Mouse (Mus musculus) liver, embryonic 14.5 days (tissue): Measurements from ENCODE around the gene Grm2. TPM values are rescaled to one million over a fixed set of nuclear protein-coding genes. Genes with fewer than 3 reads are reported as not detected.
"Not testable (repeated sequence)": the region's sequence is repeated elsewhere in the genome, so short reads cannot be mapped to it uniquely, and the experiment has no call there.

Experiments used
- ATAC-seq: fragments of 200-750 bp; cut with Nextera tagmentation; 2 replicates; pipeline ENCODE4 v1.8.0; 2017; ENCODE audit warnings: moderate number of reproducible peaks, mild to moderate bottlenecking, moderate library complexity; ENCODE audit not compliant: insufficient read depth
- DNase-seq, 3 experiments: peaks; one replicate each; pipeline ENCODE4 v3.0.0-alpha.2; 2012 to 2013; ENCODE audit warnings: low read depth in 3 of 3, low spot score in 3 of 3
- H3K27ac ChIP-seq: fragments of 300-500 bp; sonication (generic); 2 replicates; pipeline ENCODE4 v1.5.1; 2014; ENCODE audit warnings: moderate library complexity, mild to moderate bottlenecking, control low read depth, inconsistent platforms
- H3K27me3 ChIP-seq: fragments of 300-500 bp; sonication (generic); 2 replicates; pipeline ENCODE4 v1.6.1; 2014; ENCODE audit warnings: mild to moderate bottlenecking, low read length, moderate library complexity; ENCODE audit not compliant: control insufficient read depth, insufficient read depth
- H3K36me3 ChIP-seq: fragments of 300-500 bp; sonication (generic); replicated peaks from 2 replicates; pipeline ENCODE4 v1.6.1; 2014; ENCODE audit warnings: low read depth; ENCODE audit not compliant: control insufficient read depth, insufficient read depth
- H3K4me1 ChIP-seq, 2 experiments: fragments of 200-500 bp in 1 of 2; fragments of 300-500 bp in 1 of 2; sonication (generic) in 1 of 2; replicated peaks; 2 replicates each; pipeline ENCODE4 v1.6.1; 2012 to 2014; ENCODE audit warnings: antibody characterized with exemption in 1 of 2, inconsistent platforms in 1 of 2, low read length in 1 of 2; ENCODE audit not compliant: control insufficient read depth in 2 of 2, insufficient read depth in 2 of 2
- H3K4me2 ChIP-seq: fragments of 300-500 bp; sonication (generic); 2 replicates; pipeline ENCODE4 v1.6.1; 2014; ENCODE audit warnings: low read depth, mild to moderate bottlenecking, control low read depth, moderate library complexity
- H3K4me3 ChIP-seq, 2 experiments: fragments of 200-500 bp in 1 of 2; fragments of 300-500 bp in 1 of 2; sonication (generic) in 1 of 2; 2 replicates each; pipeline ENCODE4 v1.5.1; 2012 to 2014; ENCODE audit warnings: low read depth in 2 of 2, low read length in 2 of 2, mild to moderate bottlenecking in 2 of 2, control low read depth in 1 of 2, inconsistent platforms in 1 of 2, moderate library complexity in 1 of 2; ENCODE audit not compliant: insufficient read depth in 1 of 2
- H3K9ac ChIP-seq: fragments of 300-500 bp; sonication (generic); replicated peaks from 2 replicates; pipeline ENCODE4 v1.6.1; 2014; ENCODE audit warnings: mild to moderate bottlenecking, control low read depth, moderate library complexity
- H3K9me3 ChIP-seq: fragments of 300-500 bp; sonication (generic); 2 replicates; pipeline ENCODE4 v1.6.1; 2016; ENCODE audit warnings: low read length, mixed read lengths; ENCODE audit not compliant: control insufficient read depth
- CTCF ChIP-seq: IDR thresholded peaks from 2 replicates; pipeline ENCODE4 v1.5.1; 2016; ENCODE audit warnings: antibody characterized with exemption, low read depth, control low read depth
- EP300 ChIP-seq: IDR thresholded peaks from 2 replicates; pipeline ENCODE4 v1.6.1; 2016; ENCODE audit warnings: antibody characterized with exemption, low read depth
- WGBS: fragments of 180-500 bp; shearing (Covaris S2); extraction: QIAGEN DNeasy Blood & Tissue Kit; methylation state at CpG from one replicate; pipeline ENCODE4 v1.1.7; 2014; ENCODE audit not compliant: insufficient replicate concordance; 5-methylcytosine and 5-hydroxymethylcytosine counted together
- polyA plus RNA-seq, 2 experiments: library from polyadenylated mRNA; depleted of rRNA in 1 of 2; stranded (reverse) in 1 of 2; unstranded in 1 of 2; fragments of >200 nt; fragmentation: Nextera tagmentation in 1 of 2; extraction: Ambion mirVana in 1 of 2; gene quantifications; 2 replicates each; pipeline versions ENCODE4 v1.2.1 to v1.2.3; 2012 to 2014

Grm2 gene
- polyA plus RNA-seq, 2 experiments: not detected

DNA sequence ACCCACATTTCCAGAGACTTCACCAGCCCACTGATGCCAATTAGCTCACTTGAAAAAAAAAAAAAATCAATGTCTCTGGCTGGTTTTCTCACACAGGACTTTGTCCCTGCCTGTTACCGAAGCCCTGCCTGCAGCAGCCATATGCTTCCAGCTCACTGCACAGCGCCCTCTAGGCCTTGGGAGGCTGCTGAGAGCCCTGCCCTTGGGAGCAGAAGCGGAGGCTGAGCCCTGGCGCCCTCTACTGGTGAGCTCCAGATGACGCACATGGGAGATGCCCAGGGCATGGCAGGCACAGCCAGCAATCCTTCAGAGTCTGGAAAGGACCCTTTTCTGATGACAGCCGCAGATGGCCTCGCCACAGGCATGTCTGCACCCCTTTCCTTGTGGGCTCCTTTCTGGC lies 12.8 kb downstream of the Grm2 start:
- DNase-seq: peak; percentile 45 to 49 (median 48)
- no peaks in the 10 kb centered on the region for H3K27me3 ChIP-seq
- H3K27ac ChIP-seq: no peak overlapping the region
- H3K9ac ChIP-seq: no peak overlapping the region
- no peaks in the 10 kb centered on the region for H3K9me3 ChIP-seq
- H3K4me1 ChIP-seq: no peaks in the 10 kb centered on the region
- no peak for ATAC-seq
- no peaks in the 10 kb centered on the region for H3K36me3 ChIP-seq
- H3K4me2 ChIP-seq: no peak overlapping the region
- WGBS: 23% methylated on average over 7 of the region's 7 CpGs
- H3K4me3 ChIP-seq: no peak overlapping the region
- TF ChIP-seq CTCF (peak; percentile 97), EP300 (no peak)

DNA sequence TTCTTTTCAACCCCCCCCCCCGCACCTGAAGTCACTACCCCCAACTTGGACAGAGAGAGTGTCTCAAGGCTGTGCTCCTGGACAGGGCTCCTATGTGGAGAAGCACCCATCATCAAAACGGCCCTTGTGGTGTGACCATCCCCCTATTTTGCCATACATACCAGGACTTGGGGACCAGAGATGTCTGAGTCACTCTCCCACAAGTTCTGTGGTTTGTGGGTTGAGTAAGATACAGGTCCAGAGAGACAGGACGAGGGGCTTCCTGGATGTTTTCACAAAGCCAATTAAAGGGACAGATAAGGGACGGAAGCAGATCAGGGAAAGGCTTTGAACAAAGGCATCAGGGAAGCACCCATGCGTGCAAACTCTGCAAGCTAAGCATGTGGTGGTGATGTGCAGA lies 14.5 kb downstream of the Grm2 start:
- Histone ChIP-seq H3K27me3 (no peaks in the 10 kb centered on the region), H3K4me3 (no peak overlapping the region), H3K36me3 (no peaks in the 10 kb centered on the region), H3K27ac (no peak overlapping the region), H3K9ac (no peak overlapping the region), H3K4me1 (no peaks in the 10 kb centered on the region), H3K9me3 (no peaks in the 10 kb centered on the region), H3K4me2 (no peak overlapping the region)
- WGBS: 20% methylated on average over 5 of the region's 5 CpGs
- no peak for DNase-seq
- no peak for ATAC-seq
- TF ChIP-seq EP300 (no peak), CTCF (no peak)

DNA sequence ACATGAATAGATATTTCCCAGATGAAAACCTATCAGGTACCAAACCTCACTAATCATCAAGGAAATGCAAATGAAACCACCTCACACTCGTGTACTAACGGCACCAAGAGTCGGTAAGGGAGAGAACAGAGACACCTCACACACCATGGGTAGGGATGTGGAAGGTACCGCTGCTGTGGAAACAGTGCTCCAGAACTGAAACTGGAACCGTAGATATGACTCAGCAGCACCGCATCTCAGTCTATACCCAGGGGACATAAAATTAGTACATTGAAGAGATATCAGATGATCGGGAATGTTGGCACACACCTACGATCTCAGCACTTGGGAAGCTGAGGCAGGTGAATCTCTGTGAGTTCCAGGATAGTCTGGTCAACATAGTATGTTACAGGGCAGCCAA lies 17.7 kb downstream of the Grm2 start:
- Histone ChIP-seq H3K4me2 (no peak overlapping the region), H3K27ac (no peak overlapping the region), H3K4me1 (no peaks in the 10 kb centered on the region), H3K9ac (no peak overlapping the region), H3K36me3 (no peaks in the 10 kb centered on the region), H3K4me3 (no peak overlapping the region), H3K27me3 (no peaks in the 10 kb centered on the region), H3K9me3 (no peaks in the 10 kb centered on the region)
- DNase-seq: no peak
- ATAC-seq: no peak
- TF ChIP-seq EP300 (no peak), CTCF (no peak)
- 65% methylated on average over 8 of the region's 8 CpGs for WGBS

DNA sequence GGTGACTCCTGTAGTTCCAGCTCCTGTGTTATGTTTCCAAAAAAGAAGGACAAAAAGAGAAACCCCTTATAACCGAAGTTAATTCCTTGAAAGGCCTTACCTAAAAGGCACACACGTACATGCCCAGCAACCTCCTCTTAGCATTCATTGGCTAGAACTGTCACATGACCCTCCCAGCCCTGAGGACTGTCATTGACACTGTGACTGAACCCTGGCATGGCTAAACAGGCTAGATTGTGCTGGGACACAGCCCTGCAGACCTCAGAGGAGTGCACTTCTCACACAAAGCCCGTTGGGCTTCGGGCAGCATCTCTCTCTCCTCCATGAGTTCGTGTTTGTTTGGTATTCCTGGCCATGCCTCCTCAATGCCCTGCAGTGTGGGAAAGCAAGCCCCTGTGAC lies 23.7 kb downstream of the Grm2 start:
- Histone ChIP-seq H3K27me3 (no peaks in the 10 kb centered on the region), H3K4me3 (no peak overlapping the region), H3K36me3 (no peaks in the 10 kb centered on the region), H3K9ac (no peak overlapping the region), H3K4me2 (no peak overlapping the region), H3K4me1 (no peaks in the 10 kb centered on the region), H3K9me3 (no peaks in the 10 kb centered on the region), H3K27ac (no peak overlapping the region)
- ATAC-seq (no peak), DNase-seq (no peak)
- 45% methylated on average over 5 of the region's 5 CpGs for WGBS
- TF ChIP-seq CTCF (no peak), EP300 (no peak)

DNA sequence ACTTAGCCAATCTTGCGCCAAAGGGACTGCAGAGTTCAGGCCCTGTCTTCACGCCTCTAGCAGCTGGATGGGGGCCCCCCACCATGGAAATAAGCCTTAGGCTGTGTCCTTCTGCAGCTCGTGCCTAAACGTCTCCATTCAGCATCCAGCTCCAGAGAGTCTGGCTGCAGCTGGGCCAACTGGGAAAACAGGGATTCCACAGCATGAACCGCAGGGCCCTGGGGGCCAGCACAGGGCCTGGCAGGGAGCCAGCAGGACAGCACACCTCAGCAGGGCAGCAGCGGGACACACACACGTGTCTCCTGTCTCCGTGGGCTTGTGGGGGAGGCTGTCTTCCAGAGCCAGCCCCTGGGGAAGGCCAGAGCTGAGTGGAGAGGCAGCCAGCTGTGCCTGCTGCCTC lies 28.1 kb downstream of the Grm2 start:
- not testable (repeated sequence) for H3K27me3 ChIP-seq, H3K4me1 ChIP-seq
- 38% methylated on average over 8 of the region's 8 CpGs for WGBS

DNA sequence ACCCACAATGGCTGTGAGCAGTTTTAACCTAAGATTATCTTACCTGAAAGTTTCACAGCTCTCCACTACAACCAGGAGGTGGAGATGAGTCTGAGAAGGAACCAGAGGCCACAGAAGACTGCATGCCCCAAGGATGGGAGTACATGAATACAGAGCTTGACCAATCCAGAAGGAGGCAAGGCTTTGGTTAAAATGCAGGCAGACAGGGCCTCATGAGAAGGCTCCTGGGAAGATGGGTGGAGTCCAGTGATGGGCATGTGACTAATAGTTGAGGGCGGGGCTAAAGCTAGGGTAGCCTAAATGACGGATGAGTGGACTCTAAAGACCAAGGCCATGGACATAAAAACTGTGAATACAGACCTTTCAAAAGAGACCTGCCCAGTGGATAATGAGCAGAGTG lies 29.6 kb downstream of the Grm2 start, which contains the start of gene Iqcf6:
Gene Iqcf6 (plus strand): TSS at position 301 of the 400 bp plus-strand sequence.
- no peak within 1 kb of the TSS for H3K9ac ChIP-seq
- TF ChIP-seq EP300: no peak
- no peak for TF ChIP-seq CTCF
- no peak within 1 kb of the TSS for H3K4me3 ChIP-seq
- 58% methylated on average over 2 of the region's 2 CpGs for WGBS
- no peak for ATAC-seq
- no peaks in the 10 kb centered on the region for H3K36me3 ChIP-seq
- H3K27ac ChIP-seq: no peak within 1 kb of the TSS
- no peak within 1 kb of the TSS for H3K4me2 ChIP-seq
- H3K27me3 ChIP-seq: no peaks in the 10 kb centered on the region
- DNase-seq: no peak
- no peaks in the 10 kb centered on the region for H3K9me3 ChIP-seq
- no peaks in the 10 kb centered on the region for H3K4me1 ChIP-seq

More for the DNA sequence above, 28.1 kb downstream of the Grm2 start:
- DNase-seq, H3K9me3 ChIP-seq, H3K4me2 ChIP-seq, ATAC-seq, H3K36me3 ChIP-seq, H3K9ac ChIP-seq, H3K4me3 ChIP-seq, H3K27ac ChIP-seq: not testable (repeated sequence)
